Mouse (Mus musculus) embryonic facial prominence, embryonic 13.5 days (tissue): ENCODE results near the gene Tmem14a. TPM values are rescaled to one million over a fixed set of nuclear protein-coding genes. Genes with fewer than 3 reads are reported as not detected.

ENCODE experiments used
- ATAC-seq: fragments of 200-750 bp; cut with Nextera tagmentation; 2 replicates; pipeline ENCODE4 v1.8.0; 2017; ENCODE audit warnings: low read depth; ENCODE audit not compliant: insufficient number of reproducible peaks, insufficient read depth, low FRiP score, low TSS enrichment
- H3K27ac ChIP-seq: fragments of 300-500 bp; sonication (generic); 2 replicates; pipeline ENCODE4 v1.5.1; 2015; ENCODE audit warnings: moderate library complexity, mild to moderate bottlenecking, inconsistent platforms
- H3K27me3 ChIP-seq: fragments of 300-500 bp; sonication (generic); 2 replicates; pipeline ENCODE4 v1.6.1; 2015; ENCODE audit warnings: mild to moderate bottlenecking, inconsistent platforms
- H3K36me3 ChIP-seq: fragments of 300-500 bp; sonication (generic); 2 replicates; pipeline ENCODE4 v1.6.1; 2015; ENCODE audit warnings: mild to moderate bottlenecking, inconsistent platforms
- H3K4me1 ChIP-seq: fragments of 300-500 bp; sonication (generic); 2 replicates; pipeline ENCODE4 v1.6.1; 2015; ENCODE audit warnings: inconsistent platforms
- H3K4me2 ChIP-seq: fragments of 300-500 bp; sonication (generic); 2 replicates; pipeline ENCODE4 v1.6.1; 2015; ENCODE audit warnings: moderate library complexity, mild to moderate bottlenecking, inconsistent platforms
- H3K4me3 ChIP-seq: fragments of 300-500 bp; sonication (generic); 2 replicates; pipeline ENCODE4 v1.5.1; 2015; ENCODE audit warnings: mild to moderate bottlenecking, inconsistent platforms
- H3K9ac ChIP-seq: fragments of 300-500 bp; sonication (generic); 2 replicates; pipeline ENCODE4 v1.6.1; 2015; ENCODE audit warnings: mild to moderate bottlenecking, inconsistent platforms
- H3K9me3 ChIP-seq: fragments of 300-500 bp; sonication (generic); 2 replicates; pipeline ENCODE4 v1.6.1; 2016; ENCODE audit warnings: inconsistent platforms
- WGBS: fragments of 180-500 bp; shearing (Covaris S2); methylation state at CpG from one replicate; pipeline ENCODE4 v1.1.7; 2015; ENCODE audit warnings: mixed read lengths; 5-methylcytosine and 5-hydroxymethylcytosine counted together
- polyA plus RNA-seq: library from polyadenylated mRNA; unstranded; fragments of >200 nt; fragmentation: Nextera tagmentation; extraction: Ambion mirVana; gene quantifications from 2 replicates; pipeline ENCODE4 v1.2.1, GENCODE M21; 2015

Gene Tmem14a
- polyA plus RNA-seq, 1 experiment from 2014 or later, result 11.1 TPM

- no peaks in the 10 kb centered on the region for H3K36me3 ChIP-seq
- no peak for ATAC-seq
- no peaks in the 10 kb centered on the region for H3K9me3 ChIP-seq
- H3K27me3 ChIP-seq, result no peaks in the 10 kb centered on the region
- H3K4me2 ChIP-seq, result no peak within 1 kb of the TSS
- no peak within 1 kb of the TSS for H3K4me3 ChIP-seq
- H3K9ac ChIP-seq, result no peak within 1 kb of the TSS
- WGBS, result 83% methylated on average over 8 of the region's 8 CpGs
- no peak within 1 kb of the TSS for H3K27ac ChIP-seq
- H3K4me1 ChIP-seq, result no peaks in the 10 kb centered on the region
Measured at GRCm38 (mm10) chr1:21239911-21240898, 21.8 kb downstream of the Tmem14a start, which contains the start of gene Gsta3. Gene Gsta3 (plus strand): TSS chr1:21240589.

GRCm38 (mm10) chr1:21241096-21241495 is 22.7 kb downstream of the Tmem14a start:
- Histone ChIP-seq H3K36me3 (no peaks in the 10 kb centered on the region), H3K4me2 (no peak overlapping the region), H3K27me3 (no peaks in the 10 kb centered on the region), H3K9me3 (no peaks in the 10 kb centered on the region), H3K27ac (no peak overlapping the region), H3K9ac (no peak overlapping the region), H3K4me3 (no peak overlapping the region), H3K4me1 (no peaks in the 10 kb centered on the region)
- ATAC-seq, result no peak
- WGBS, result 82% methylated on average over 1 of the region's 1 CpGs

- H3K27me3 ChIP-seq, result no peaks in the 10 kb centered on the region
- 66% methylated on average over 4 of the region's 4 CpGs for WGBS
- no peaks in the 10 kb centered on the region for H3K9me3 ChIP-seq
- no peak for ATAC-seq
- H3K27ac ChIP-seq, result no peak overlapping the region
- H3K4me2 ChIP-seq, result no peak overlapping the region
- no peak overlapping the region for H3K9ac ChIP-seq
- H3K36me3 ChIP-seq, result no peaks in the 10 kb centered on the region
- H3K4me1 ChIP-seq, result no peaks in the 10 kb centered on the region
- H3K4me3 ChIP-seq, result no peak overlapping the region
Measured at GRCm38 (mm10) chr1:21244290-21244960, 26.1 kb downstream of the Tmem14a start.

GRCm38 (mm10) chr1:21246136-21246535 is 27.8 kb downstream of the Tmem14a start:
- no peaks in the 10 kb centered on the region for H3K27me3 ChIP-seq
- no peak overlapping the region for H3K4me2 ChIP-seq
- no peaks in the 10 kb centered on the region for H3K4me1 ChIP-seq
- ATAC-seq, result no peak
- no peak overlapping the region for H3K4me3 ChIP-seq
- H3K9ac ChIP-seq, result no peak overlapping the region
- H3K36me3 ChIP-seq, result no peaks in the 10 kb centered on the region
- no peak overlapping the region for H3K27ac ChIP-seq
- WGBS, result 76% methylated on average over 3 of the region's 3 CpGs
- H3K9me3 ChIP-seq, result no peaks in the 10 kb centered on the region

GRCm38 (mm10) chr1:21247896-21248295 is 29.5 kb downstream of the Tmem14a start:
- Histone ChIP-seq H3K4me2 (no peak overlapping the region), H3K9me3 (no peaks in the 10 kb centered on the region), H3K9ac (no peak overlapping the region), H3K4me1 (peaks cover 5% of the 10 kb centered on the region; the same call in 1 of the 2 replicates), H3K4me3 (no peak overlapping the region), H3K27ac (no peak overlapping the region), H3K36me3 (no peaks in the 10 kb centered on the region), H3K27me3 (no peaks in the 10 kb centered on the region)
- ATAC-seq, result no peak

DNA sequence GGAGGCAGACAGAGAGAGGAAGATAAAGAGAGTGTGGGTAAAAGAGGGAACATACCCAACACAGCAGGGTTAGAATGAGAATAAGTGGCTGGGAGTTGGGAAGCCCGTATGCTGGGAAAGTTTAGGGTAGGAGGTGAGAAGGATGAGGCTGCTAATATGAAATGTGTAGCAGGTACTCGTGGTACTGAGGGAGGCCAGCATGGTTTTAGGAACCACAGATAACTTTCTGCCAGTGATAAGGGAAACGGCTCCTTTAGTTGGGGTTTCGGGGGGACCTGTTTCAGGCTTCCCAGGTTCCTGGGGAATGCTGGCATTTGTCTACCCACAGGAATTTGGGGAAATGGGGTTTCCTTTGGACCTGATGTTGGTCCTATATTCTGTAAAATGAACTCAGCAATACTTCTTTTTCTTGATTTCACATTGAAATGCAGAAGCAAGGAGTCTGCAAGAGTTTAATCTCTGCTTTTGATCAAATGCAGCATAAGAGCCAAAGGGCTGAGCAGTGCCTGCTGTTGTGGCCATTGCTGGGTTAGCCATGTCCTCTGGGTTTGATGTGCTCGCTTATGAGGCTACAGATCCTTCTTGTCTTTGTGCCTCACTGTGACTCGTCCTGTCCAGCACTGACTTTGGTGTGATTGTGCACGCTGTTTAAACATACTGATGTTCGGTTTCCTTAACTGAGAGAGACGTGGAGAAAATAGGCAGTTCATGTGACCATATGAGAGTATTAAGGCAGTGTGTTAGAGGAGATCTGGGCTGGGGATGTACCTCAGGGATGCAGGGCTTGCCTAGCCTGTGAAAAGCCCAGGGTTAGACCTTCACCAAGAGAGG is 30.4 kb downstream of the Tmem14a start:
- H3K9ac ChIP-seq, result no peak overlapping the region
- WGBS, result 79% methylated on average over 9 of the region's 9 CpGs
- H3K36me3 ChIP-seq, result no peaks in the 10 kb centered on the region
- no peak for ATAC-seq
- H3K27ac ChIP-seq, result no peak overlapping the region
- H3K4me3 ChIP-seq, result no peak overlapping the region
- no peak overlapping the region for H3K4me2 ChIP-seq
- H3K27me3 ChIP-seq, result no peaks in the 10 kb centered on the region
- no peaks in the 10 kb centered on the region for H3K9me3 ChIP-seq
- H3K4me1 ChIP-seq, result peaks cover 5% of the 10 kb centered on the region; the same call in 1 of the 2 replicates

GRCm38 (mm10) chr1:21251661-21252060 is 33.3 kb downstream of the Tmem14a start:
- H3K27ac ChIP-seq, result no peak overlapping the region
- no peaks in the 10 kb centered on the region for H3K27me3 ChIP-seq
- no peak overlapping the region for H3K4me3 ChIP-seq
- H3K9me3 ChIP-seq, result no peaks in the 10 kb centered on the region
- ATAC-seq, result no peak
- WGBS, result 73% methylated on average over 6 of the region's 6 CpGs
- H3K36me3 ChIP-seq, result no peaks in the 10 kb centered on the region
- no peak overlapping the region for H3K4me2 ChIP-seq
- peaks cover 5% of the 10 kb centered on the region; the same call in 1 of the 2 replicates for H3K4me1 ChIP-seq
- H3K9ac ChIP-seq, result no peak overlapping the region

DNA sequence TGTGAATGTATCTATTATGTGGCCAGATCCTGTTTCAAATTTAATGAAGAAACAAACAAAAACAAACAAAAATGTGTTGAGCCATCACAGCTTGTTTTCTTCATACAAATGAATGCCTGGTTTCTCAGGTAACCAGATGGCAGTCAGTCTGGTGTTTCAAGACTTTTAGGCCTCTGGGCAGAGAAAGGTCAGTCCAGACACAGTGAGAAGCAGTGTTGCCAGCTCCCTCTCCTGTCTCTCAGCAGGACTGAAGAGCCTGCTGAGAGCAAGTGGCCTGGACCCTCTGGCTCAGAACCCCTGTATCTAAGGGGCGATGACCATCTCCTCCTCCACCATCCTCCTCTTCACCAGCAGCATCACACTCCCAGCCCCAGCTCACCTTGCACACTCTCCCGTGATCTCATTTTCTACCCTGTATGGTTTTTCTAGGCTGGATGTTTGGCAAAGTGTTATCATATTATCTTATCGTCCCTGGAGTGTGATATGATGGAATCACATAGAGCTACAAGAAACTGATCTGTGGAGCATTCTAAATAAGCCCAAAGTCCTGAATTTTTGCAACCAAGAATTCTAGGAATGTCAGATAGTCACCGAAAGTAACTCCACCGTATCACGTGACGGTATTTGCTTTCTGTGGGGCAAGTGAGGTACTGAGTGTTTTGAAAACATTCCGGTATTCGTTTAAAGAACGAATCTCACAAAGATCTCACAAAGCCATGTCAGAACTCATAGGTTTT is 34.4 kb downstream of the Tmem14a start:
- Histone ChIP-seq H3K9me3 (no peaks in the 10 kb centered on the region), H3K4me1 (peaks cover 5% of the 10 kb centered on the region; the same call in 1 of the 2 replicates), H3K9ac (no peak overlapping the region), H3K36me3 (no peaks in the 10 kb centered on the region), H3K27ac (no peak overlapping the region), H3K4me3 (no peak overlapping the region), H3K27me3 (no peaks in the 10 kb centered on the region), H3K4me2 (no peak overlapping the region)
- WGBS, result 64% methylated on average over 10 of the region's 10 CpGs
- ATAC-seq, result no peak

- Histone ChIP-seq H3K27ac (no peak overlapping the region), H3K4me1 (peaks cover 5% of the 10 kb centered on the region; the same call in 1 of the 2 replicates), H3K36me3 (no peaks in the 10 kb centered on the region), H3K9me3 (no peaks in the 10 kb centered on the region), H3K27me3 (no peaks in the 10 kb centered on the region), H3K4me2 (no peak overlapping the region), H3K9ac (no peak overlapping the region), H3K4me3 (no peak overlapping the region)
- ATAC-seq, result no peak
- 79% methylated on average over 1 of the region's 1 CpGs for WGBS
Measured at GRCm38 (mm10) chr1:21253303-21253650, 34.9 kb downstream of the Tmem14a start.

DNA sequence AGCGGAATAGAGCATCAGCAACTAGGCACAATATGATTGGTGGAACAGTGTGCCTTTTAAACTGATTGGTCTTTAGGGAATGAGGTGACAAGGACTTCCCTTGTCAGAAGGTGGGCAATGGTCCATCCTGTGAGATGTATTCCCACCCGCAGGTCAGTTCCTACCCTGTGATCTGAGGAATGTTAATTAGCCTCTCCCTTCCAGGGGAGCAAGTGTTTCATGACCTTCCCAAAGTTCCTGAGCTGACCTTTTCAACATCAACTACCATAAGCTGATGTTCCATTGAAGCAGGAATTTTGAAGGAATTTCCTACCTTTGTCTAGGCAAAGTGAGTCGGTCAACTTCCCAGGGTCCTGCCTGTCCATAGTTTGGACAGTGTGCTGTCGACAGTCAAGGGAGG is 35.5 kb downstream of the Tmem14a start:
- no peak overlapping the region for H3K9ac ChIP-seq
- ATAC-seq, result no peak
- H3K36me3 ChIP-seq, result no peaks in the 10 kb centered on the region
- no peaks in the 10 kb centered on the region for H3K27me3 ChIP-seq
- H3K27ac ChIP-seq, result no peak overlapping the region
- WGBS, result 72% methylated on average over 4 of the region's 4 CpGs
- H3K4me1 ChIP-seq, result peaks cover 5% of the 10 kb centered on the region; the same call in 1 of the 2 replicates
- no peak overlapping the region for H3K4me2 ChIP-seq
- no peak overlapping the region for H3K4me3 ChIP-seq
- H3K9me3 ChIP-seq, result no peaks in the 10 kb centered on the region
